Mouse (Mus musculus) CH12F3 (cell line): ENCODE data around the gene Trim2.

ENCODE experiments used
- in situ Hi-C: fragments of 300-500 bp; cut with MboI; formaldehyde crosslinking; loops from 2 replicates; pipeline ENCODE4 v1.14.3; 2020; ENCODE audit warnings: low sequenced_read_pairs

The Trim2 gene

DNA sequence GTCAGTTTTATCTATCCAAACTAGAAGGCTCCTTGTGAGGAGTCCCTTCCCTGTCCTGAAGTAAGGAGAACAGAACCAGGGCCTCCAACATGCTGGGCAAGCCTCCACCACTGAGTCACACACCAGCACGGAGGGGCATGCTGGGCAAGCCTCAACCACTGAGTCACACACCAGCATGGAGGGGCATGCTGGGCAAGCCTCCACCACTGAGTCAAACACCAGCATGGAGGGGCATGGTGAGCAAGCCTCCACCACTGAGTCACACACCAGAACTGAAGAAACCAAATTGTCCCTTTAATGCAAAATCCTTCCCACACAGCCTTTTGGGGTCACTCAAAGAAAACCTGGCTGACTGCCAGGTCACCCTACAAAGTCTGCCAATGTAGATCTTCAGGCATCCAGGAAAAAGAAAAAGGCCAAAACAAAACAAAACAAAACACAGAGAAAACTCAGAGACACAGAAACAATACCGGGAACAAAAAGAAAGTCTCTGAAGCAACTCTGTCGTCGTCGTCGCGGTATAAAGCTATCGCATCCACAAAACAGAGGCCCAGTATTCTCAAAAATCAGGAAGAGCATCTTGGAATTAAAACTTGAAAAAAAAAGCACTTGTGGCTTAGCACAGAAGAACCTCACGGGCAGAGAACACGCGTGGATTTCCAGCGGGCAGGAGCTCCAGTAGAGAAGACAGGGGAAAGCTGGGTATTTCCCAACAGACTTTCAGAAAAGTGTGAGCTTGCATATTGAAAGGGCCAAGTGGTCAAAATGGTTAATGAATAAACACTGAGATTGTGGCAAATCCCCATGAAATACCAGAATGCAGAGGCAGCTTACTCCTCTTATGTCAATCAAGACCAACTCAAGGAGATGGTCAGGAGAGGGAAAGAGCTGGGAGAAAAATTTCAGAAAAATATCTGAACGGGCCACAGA lies 12.7 kb downstream of the Trim2 start:
- in situ Hi-C loops, result no loop called here

DNA sequence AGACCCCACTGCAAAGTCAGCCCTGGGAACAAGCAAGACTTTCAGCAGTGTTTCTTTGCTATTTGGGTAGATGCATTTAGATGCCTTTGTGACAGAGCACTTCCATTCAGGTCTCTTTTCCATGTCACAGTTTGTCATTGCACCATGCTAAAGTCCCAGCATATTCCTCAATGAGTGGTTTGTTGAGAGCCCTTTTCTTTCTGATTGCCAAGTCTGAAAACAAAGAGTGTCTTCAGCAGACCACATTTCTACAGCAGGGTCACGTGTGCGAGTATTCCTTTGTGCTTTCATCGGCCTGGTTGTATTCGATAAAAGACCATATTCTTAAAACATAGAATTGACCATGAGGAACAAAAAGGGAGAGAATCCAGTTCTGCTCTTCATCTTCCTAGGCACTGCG lies 14.4 kb downstream of the Trim2 start:
- in situ Hi-C loops, result no loop called here

DNA sequence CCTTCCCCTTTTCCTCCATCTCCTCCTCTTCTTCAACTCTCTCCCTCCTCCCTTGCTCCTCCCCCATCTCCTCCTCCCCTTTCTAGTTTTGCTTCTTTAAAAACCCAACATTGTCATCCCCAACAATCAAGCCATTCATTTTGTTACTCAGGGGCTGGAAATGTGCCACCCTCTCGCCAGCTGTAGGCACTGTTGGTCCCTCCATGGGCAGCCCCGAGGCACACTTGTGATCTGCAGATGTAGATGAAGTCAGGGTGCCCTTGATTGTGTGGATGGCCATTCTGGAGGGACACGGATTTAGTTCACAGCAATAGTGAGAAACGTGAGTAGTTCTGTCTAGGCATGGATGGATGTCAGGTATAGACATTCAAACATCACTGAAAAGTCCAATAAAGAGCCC lies 17.7 kb downstream of the Trim2 start:
- in situ Hi-C loops, result no loop called here

DNA sequence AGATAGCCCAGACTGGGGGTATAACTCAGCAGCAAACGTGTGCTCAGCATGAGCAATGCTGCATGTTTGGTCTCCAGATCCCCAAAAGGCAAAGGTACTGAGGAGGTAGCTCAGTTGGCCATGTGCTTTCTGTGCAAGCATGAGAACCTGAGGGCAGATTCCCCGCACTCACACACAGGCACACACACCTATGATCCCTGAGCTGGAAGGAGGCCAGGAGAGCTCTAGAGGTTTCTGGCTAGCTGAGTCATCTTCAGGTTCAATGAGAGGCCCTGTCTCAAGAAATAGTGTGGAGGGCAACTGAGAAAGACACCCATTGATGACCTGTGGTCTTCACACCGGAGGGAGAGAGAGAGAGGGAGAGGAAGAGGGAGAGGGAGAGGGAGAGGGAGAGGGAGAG lies 19.4 kb downstream of the Trim2 start:
- in situ Hi-C loops, result no loop called here

DNA sequence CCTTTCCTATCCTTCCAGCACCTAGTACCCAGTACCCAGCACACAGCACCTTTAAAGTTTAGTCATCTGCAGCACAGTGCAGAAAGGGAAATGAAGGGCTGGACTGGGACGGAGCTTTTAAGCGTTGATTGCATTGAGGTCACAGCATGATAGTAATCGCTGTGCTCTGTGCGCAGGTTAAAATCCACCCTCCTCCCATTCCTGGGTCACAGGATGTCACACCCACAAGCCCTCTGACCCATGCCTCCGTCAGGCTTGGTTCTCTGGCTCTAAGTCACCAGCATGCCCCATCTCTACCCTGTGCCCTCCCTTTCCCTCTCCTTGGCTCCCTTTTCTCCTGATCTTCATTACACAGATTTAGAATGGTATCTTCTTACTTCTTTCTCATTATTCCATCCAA lies 20.4 kb downstream of the Trim2 start:
- in situ Hi-C loops, result no loop called here

DNA sequence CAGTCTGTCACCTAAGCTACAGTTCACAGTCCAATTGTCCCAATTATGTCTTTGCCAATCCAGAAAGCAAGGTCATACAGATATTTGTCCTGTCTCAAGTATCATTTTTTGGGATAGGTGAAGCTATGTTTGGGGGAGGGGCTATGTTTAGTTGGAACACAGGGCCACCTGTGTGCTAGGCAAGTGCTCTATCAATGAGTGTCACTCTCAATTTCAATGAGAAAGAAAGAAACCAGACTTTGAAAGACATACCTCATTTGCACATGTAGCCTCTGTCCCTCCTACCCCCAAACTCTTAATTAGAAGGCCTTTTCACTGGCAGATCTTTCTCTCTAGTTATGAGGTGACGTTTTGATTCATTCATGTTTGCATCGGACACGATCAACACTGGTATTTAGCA lies 21.9 kb downstream of the Trim2 start:
- in situ Hi-C loops, result no loop called here

DNA sequence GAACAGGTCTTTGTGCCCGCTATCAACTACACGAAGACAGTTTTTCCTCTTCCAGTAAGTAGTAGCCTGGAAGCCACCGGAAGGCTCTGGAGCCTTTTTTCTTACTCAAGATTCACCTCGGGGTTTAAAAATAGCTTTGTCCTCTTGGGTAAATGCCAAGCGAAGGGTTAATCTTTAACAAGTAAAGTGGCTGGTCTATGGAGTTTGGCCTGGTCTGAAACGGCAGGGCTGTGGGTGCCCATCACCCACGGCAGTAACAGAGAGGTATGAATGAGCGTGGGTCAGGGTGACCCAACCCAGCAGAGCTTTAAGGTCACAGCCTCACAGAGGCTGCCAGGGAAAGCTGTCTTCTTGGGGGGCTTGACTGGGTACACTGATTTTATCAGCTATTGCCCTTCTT lies 23.2 kb downstream of the Trim2 start:
- in situ Hi-C loops, result no loop called here

DNA sequence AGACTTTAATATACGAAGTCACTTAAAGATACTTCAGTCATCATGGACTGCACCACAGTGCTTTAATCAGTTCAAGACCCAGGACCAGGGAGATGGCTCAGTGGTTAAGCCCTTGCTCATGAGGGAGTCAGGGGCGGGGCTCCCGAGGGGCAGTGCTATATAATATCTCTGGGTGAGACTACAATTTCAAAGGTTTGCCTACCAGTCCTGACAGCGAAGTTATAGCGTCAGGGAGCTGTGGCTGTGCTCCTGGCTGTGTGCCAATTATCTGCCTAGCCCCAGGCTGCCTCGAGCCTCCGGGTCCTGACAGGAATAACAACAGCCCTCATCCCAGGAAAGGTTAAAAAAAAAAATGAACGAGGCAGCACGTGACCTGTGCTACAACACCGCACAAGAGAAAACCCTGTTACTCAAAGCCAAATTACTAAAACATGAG lies 24.7 kb downstream of the Trim2 start:
- in situ Hi-C loops, result no loop called here

DNA sequence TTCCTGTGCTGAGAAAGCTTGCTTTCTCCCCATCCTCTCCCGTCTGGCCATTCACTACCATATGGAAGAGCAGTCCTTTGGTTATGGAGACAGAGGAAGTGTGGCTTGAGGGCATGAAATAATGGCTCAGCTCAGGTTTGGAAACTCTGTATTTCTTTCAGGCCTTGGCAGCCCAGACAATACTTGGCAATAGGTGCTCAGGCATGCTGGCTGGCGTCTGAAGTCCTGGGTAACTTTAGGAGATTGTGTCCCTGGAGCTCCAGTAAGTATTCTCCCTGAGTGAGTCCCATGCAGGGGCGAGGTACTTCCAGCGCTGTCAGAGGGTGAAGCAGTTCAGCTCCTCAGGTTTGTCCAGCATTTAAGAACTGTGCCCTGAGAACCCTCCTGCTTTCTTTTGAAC lies 27.9 kb downstream of the Trim2 start:
- in situ Hi-C loops, result no loop called here

DNA sequence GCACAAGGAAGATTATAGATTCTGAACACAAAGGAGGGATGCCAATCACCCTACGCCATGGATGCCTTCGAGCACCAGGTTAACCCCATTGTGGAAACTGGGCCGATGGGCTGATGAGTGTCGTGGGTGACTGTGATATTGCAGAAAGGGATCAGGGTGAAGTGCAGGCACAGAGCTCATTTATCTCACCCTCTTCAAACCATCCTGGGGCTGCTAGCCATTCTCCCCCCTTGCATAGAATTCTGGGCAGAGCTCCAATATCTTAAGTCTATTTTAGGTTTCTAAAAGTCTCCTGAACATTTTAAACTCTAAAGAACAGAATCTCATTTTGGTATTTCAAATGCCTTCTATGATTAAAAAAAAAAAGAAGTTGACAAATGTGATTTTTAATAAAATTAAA lies 31.6 kb downstream of the Trim2 start:
- in situ Hi-C loops, result no loop called here

DNA sequence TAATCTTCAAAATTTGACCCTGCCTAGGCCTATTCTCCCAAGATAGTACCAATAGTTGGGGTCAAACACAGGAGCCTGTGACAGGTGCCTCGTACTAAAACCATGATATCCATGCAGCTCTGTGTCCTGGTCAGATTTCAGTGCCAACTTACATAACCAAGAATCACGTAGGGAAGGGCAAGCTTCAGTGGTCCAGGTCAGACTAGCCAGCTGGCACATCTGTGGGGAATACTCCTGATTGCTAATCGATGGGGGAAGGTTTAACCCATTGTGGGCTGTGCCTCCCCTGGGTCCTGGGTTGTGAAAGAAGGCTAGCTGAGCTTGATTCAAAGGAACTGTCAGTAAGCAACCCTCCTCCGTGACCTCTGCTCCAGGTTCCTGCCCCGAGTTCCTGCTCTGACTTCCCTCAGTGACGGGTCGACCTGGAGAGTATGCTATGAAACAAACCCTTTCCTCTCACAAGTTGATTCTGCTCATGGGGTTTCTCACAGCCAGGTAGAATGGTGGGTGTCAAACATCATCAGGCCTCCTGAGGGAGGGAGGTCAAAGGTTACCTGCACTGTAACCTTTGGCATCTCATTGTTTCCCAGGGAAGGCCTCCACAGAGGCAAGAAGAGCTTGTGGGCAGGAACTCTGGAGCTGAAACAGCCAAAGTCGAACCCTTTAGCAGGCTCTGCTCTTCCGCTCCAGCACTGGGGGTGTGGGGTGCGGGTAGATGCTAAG lies 34.2 kb downstream of the Trim2 start:
- in situ Hi-C loops, result no loop called here

DNA sequence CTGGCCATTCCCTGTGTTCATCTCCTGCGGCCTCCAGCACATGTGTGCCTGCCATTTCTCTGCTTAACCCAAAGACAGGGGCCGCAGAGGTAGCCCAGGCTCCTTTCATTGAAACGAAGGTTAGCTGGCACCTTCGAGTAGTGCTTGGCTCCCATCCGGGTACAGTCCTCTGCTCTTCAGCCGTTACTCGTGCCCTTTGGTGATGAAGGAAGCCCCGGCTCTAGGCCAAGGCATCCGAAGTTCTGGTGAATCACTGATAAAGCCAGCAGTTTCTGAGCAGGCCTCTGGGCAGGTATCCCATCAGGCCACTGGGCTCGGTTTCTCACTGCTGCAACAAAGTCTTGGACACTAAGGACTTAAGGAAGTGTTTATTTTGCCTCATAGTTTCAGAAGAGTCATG lies 34.9 kb downstream of the Trim2 start:
- in situ Hi-C loops, result no loop called here

DNA sequence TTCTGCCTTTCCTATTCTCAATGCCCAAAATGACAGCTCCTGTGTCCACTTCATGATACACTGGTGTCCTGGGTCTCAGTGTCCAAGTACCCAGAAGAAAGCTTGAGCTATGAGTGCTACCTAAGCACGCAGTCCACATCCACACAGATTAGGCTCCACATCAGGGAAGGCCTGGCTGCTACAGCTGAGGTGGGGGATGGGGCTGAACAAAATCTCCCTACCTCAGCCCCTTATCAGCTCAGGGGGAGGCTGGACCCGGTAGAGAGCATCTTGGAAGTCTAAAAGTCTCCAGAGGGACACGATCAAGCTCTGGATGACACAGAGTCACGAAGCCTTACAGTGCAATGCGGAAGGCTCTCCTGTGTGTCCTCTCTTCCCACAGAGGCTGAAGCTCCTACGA lies 35.6 kb downstream of the Trim2 start:
- in situ Hi-C loops, result no loop called here

DNA sequence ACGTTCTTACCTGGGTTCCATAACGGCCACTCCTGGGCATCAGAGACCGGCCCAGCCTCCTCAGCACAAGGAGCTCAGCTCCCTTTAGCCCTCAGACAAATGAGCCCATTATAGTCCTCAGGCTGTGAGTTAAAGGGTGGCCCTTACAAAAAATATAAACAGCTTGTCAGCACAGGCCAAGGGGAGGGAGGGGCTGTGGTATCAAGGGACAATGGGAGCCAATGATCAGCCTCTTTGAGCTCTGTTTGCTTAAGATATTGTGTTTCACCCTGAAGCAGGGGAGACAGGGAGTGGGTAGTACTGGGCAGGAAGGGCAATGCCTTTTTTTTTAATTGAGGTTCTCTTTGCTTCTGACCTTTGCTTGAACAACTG lies 36.1 kb downstream of the Trim2 start:
- in situ Hi-C loops, result no loop called here

DNA sequence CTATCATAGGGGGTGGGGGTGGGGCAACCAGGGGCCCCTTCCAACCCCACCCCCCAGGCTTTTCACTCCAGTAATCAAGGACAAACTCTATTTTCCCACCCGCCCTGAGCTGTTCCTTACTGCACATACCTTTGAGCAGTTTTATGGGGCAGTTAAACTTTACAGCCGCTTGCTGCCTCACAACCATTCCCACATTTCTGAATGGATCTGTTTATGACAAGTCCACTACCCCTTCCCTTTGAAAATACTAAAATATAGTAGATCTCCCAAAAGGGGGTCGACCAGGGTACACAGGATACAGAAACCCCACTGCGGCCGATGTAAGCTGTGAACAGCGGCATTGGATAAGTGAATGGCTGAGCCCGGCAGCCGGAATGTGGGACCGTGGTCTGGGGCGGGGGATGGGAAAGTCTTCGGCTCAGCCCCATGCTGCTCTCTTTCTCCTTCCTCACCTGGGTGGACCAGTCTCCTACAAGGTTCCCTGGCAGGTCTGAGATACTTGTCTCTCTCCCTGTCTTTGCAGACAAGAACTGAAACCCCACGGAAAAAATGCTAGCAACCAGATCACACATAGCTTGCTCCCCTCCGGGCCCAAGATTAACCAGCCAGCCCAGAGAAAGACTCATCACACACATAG lies 36.6 kb downstream of the Trim2 start:
- in situ Hi-C loops, result no loop called here

DNA sequence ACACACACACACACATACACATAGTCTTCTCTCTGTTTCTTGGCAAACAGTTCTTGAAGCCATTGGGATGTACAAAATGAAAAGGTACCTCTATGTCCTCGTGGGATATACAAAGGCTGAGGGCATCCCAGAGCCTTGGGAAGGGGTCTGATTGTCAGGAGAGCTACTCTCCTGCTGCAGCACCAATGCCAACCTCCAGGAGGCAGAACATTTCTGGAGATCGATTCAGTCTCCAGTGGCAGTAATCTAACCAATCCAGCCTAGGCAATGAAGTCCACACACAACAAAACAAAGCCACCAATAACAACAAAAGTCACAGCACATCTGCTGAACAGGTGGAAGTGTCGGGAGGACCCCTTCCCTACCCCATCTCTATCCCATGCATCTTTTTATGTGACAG lies 38.2 kb downstream of the Trim2 start:
- in situ Hi-C loops, result no loop called here

DNA sequence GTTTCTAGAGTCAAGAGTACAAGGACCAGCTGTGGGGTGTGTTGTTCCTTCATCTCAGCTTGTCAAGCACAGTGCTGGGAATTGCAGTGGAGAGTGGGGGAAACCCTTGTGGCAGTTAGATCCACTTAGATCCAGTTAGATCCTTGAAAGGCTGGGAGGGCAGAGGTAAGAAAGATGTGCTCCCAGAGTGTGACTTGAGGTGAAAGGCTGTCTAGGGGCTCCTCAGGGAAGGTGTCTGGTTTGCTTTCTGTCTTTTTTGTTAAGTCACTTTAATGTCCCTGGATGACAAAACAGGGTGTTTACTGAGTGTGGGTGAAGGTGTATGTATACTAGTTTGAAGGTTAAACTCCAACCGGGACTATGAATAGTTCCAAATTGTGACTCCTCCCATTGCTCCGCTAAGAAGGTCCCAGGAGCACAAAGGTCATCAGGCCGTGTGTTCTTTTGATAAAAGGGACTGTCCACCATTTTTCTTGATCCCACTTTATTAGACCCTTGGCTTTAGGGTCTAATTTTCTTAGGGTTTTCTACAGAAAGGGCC lies 40.2 kb downstream of the Trim2 start:
- in situ Hi-C loops, result no loop called here

DNA sequence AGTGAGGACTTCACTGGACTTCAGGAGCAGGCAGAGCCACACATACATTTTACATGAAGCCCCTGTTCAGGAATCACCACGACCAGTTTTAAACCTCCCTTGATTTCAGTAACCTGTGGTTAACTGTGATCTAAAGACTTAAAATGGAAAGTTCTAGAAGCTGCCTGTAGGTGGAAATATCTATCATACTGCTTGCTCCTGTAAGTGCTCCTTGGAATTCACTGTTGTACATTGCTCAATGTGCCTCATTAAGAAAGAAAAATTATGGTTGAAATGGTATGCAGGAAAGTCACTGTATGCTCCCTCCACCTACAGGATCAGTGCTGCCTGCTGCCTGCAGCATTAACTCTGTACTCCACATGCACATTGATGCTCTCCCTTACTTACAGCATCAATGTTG lies 41.6 kb downstream of the Trim2 start:
- in situ Hi-C loops, result no loop called here

DNA sequence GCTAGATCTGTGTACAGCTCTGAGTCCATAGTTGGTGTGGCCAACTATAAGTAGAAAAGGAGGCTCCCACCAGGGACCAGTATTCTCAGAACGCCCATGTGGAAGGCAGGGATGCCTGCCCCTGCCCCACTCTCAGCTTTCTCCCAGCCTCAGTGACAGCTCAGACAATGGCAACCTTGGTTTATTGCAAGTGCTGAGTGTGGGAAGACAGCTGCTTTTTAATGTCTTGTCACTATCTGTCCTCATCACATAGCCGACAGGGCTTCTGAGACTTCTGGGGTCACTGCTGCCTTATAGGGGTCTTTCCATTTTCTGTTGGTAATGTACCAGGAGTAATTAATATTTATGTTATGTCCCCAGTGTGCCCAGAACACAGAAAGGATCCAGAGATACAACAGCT lies 42.3 kb downstream of the Trim2 start:
- in situ Hi-C loops, result no loop called here

DNA sequence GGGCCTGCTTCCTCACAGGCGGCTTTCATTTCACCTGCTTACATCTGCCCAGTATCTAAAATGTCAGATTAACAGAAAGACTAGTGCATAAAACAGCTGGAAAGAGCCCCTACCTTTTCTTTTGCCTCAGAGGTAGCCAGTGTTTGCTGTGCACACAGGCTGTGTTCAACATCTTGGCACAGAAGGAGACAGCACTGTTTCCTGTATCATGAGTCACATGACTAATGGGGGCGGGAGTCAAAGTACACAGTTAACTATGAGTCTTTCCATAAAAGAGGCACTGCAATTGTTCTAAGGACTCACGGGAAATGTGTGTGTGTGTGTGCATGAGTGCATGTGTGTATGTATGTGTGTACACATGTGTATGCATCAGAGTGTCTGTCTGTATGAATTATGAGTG lies 43.9 kb downstream of the Trim2 start:
- in situ Hi-C loops, result no loop called here

DNA sequence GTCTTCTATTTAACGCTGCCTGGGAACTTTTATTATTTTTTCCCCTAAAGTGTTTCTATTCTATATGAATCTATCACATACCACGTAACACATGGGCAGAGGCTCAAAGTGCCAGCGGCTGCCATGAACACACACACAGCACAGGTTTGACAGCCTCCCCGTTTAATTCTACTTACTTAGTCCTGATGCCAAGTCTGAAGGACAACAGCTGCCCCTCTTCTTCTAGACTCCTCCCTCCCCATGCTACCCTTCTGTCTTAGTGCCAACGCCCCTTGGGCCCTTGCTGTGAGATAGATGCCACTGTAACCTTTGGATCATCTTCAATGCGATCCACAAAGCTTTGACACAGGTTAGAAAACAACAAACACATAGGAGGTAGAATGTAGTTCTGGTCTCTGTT lies 44.8 kb downstream of the Trim2 start:
- in situ Hi-C loops, result no loop called here

DNA sequence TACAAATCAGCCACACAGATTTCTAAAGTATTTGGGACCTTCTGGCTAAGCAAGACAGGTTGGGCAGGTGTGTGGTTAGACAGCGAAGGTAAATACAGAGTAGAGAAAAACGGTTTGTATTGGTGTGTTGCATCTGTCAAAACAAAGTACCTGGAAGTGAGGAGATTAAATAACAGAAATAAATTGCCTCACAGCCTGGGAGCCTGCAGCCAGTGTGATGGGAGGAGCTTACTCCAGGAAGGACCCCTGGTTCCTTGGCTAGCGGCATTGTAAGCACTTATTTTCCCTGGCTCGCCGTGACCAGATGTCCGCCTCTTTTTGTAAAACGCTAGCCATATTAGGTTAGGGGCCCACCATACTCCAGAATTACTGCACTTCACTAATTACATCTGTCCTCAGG lies 45.8 kb downstream of the Trim2 start:
- in situ Hi-C loops, result no loop called here
